Mouse (Mus musculus) midbrain, embryonic 11.5 days (tissue): ENCODE results near the gene Tmcc3. TPM values are rescaled to one million over a fixed set of nuclear protein-coding genes. Genes with fewer than 3 reads are reported as not detected.

Experiments
- ATAC-seq: fragments of 200-750 bp; cut with Nextera tagmentation; 2 replicates; pipeline ENCODE4 v1.8.0; 2017; ENCODE audit warnings: moderate TSS enrichment, moderate library complexity; ENCODE audit not compliant: low FRiP score
- DNase-seq: peaks from one replicate; pipeline ENCODE4 v3.0.0; 2015; ENCODE audit warnings: low spot score; ENCODE audit errors: missing footprints
- H3K27ac ChIP-seq: fragments of 300-500 bp; sonication (generic); 2 replicates; pipeline ENCODE4 v1.5.1; 2014; ENCODE audit warnings: low read depth, low read length
- H3K27me3 ChIP-seq: fragments of 300-500 bp; sonication (generic); 2 replicates; pipeline ENCODE4 v1.6.1; 2014; ENCODE audit warnings: mild to moderate bottlenecking, low read length, moderate library complexity, mixed read lengths; ENCODE audit not compliant: control insufficient read depth, insufficient read depth
- H3K36me3 ChIP-seq: fragments of 300-500 bp; sonication (generic); 2 replicates; pipeline ENCODE4 v1.6.1; 2014; ENCODE audit warnings: mild to moderate bottlenecking, low read length, moderate library complexity, mixed read lengths; ENCODE audit not compliant: control insufficient read depth, insufficient read depth
- H3K4me1 ChIP-seq: fragments of 300-500 bp; sonication (generic); 2 replicates; pipeline ENCODE4 v1.6.1; 2014; ENCODE audit warnings: low read length; ENCODE audit not compliant: control insufficient read depth, insufficient read depth
- H3K4me2 ChIP-seq: fragments of 300-500 bp; sonication (generic); 2 replicates; pipeline ENCODE4 v1.6.1; 2014; ENCODE audit warnings: mild to moderate bottlenecking, moderate library complexity
- H3K4me3 ChIP-seq: fragments of 300-500 bp; sonication (generic); 2 replicates; pipeline ENCODE4 v1.5.1; 2014; ENCODE audit warnings: low read depth, low read length
- H3K9ac ChIP-seq: fragments of 300-500 bp; sonication (generic); 2 replicates; pipeline ENCODE4 v1.6.1; 2014; ENCODE audit warnings: low read length
- H3K9me3 ChIP-seq: fragments of 300-500 bp; sonication (generic); 2 replicates; pipeline ENCODE4 v1.6.1; 2016; ENCODE audit warnings: low read length; ENCODE audit not compliant: control insufficient read depth
- WGBS: fragments of 180-500 bp; shearing (Covaris S2); extraction: QIAGEN DNeasy Blood & Tissue Kit; methylation state at CpG from one replicate; pipeline ENCODE4 v1.1.7; 2014; 5-methylcytosine and 5-hydroxymethylcytosine counted together
- polyA plus RNA-seq: library from polyadenylated mRNA; unstranded; fragments of >200 nt; fragmentation: Nextera tagmentation; extraction: Ambion mirVana; gene quantifications from 2 replicates; pipeline ENCODE4 v1.2.1, GENCODE M21; 2014

Gene Tmcc3
- polyA plus RNA-seq, 1 experiment from 2014 or later: 3.2 TPM

DNA sequence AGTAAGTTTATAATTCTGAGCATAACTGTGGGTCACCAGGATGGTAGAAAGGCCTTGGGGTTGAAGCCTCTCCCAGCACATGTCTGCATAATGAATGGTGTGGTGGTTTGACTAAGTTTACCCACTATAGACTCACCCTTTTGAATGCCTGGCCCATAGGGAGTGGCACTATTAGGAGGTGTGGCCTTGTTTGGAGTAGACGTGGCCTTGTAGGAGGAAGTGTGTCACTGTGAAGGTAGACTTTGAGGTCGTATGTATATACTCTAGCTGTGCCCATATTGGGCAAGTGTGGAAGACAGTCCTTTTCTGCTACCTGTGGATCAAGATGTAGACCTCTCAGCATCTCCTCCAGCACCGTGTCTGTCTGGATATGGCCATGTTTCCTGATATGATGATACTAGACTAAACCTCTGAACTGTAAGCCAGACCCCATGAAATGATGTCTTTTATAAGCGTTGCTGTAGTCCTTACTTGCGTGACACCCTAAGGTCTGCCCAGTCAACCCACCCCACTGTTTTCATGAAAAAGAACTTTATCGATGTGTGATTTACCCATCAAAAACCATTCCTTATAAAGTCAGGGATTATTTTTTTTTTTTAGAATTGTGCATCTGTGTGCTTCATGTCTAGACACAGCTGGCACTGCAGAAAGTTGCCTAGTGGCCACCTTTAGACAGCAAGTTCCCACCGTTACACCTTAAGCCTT is 40.6 kb downstream of the Tmcc3 start:
- 95% methylated on average over 7 of the region's 7 CpGs for WGBS
- no peaks in the 10 kb centered on the region for H3K9me3 ChIP-seq
- H3K4me2 ChIP-seq: no peak overlapping the region
- H3K9ac ChIP-seq: no peak overlapping the region
- no peak overlapping the region for H3K4me3 ChIP-seq
- no peak for ATAC-seq
- H3K27ac ChIP-seq: no peak overlapping the region
- no peaks in the 10 kb centered on the region for H3K4me1 ChIP-seq
- DNase-seq: no peak
- no peaks in the 10 kb centered on the region for H3K27me3 ChIP-seq
- H3K36me3 ChIP-seq: no peaks in the 10 kb centered on the region

DNA sequence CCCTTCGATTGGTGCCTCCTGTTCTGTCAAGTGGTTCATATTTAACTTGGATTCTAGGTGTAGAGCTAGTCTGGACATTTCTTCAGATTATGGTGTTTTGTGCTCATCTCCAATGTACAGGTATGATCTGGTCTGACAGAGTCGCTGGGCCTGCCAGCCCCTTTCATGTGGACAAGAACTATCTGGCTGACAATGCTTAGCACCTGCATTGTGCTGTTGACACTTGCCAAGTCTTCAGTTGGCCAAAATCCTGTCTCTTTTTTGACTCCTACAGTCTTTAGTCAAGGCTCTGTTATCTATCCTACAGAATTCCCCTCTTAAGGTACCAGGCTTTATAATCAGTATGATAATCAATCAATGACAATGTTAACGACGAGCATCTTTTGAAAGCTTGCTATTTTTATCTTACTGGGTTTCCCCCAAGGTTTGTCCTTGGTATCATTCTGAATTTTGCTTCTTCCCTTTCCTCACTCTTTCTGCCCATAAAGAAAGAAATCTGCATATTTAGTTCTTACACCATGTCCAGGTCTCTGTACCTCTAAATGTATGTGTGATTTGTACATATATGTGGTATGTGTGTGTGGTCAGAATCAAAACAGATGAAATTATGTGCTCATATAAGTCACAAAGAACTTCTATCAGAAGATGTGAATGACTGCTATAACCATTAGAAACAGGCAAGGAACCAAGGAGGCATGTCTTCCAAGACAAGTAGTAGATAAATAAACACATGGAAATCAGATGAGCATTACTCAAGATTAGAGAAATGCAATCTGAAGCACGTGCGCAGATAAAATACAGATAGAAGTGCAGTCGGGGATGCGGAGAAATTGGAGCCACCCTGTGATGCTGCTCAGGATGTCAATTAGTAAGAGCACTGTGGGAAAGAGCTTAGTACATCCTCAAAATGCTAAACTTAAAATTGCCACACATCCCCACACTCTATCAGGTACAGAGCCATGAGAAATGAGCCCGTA is 41.4 kb downstream of the Tmcc3 start:
- Histone ChIP-seq H3K36me3 (no peaks in the 10 kb centered on the region), H3K27ac (no peak overlapping the region), H3K9ac (no peak overlapping the region), H3K4me1 (no peaks in the 10 kb centered on the region), H3K4me2 (no peak overlapping the region), H3K27me3 (no peaks in the 10 kb centered on the region), H3K4me3 (no peak overlapping the region), H3K9me3 (no peaks in the 10 kb centered on the region)
- 93% methylated on average over 9 of the region's 9 CpGs for WGBS
- DNase-seq (no peak), ATAC-seq (no peak)

DNA sequence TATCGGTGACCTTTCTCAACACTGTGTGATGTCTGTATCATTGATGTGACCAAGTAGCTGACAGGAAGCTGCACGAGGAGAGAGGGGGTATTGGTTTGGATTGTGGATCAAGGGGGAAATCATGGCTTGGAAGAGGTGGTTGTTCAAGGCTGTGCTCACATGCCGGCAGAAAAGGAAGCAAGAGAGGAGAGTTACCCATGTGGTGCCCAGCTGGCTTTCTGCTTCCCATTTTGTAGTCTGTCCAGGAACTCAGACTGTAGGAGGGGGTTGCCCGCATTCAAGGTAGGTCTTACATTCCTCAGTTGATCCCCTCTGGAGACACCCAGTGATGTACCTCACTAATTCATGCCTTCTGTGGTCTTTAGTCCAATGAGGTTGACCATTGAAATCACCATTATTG is 42.3 kb downstream of the Tmcc3 start:
- no peaks in the 10 kb centered on the region for H3K4me1 ChIP-seq
- ATAC-seq: no peak

DNA sequence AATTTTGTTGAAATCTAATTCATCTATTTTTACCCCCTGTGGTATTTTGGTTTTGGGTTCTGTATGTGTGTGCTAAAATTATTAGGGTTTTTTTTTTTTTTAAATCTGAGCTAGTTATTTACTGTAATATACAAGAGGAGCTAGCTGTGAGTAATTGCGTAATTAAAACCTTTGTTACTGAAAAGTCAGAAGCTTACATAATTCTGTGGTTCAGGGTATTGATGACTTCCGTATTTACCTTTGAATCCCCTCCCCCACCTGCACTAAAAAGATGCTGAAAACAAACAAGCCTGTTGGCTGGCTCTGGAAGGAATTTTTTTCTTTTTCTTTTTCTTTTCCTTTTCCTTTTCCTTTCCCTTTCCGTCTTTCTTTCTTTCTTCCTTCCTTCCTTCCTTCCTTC is 42.7 kb downstream of the Tmcc3 start:
- Histone ChIP-seq H3K36me3 (no peaks in the 10 kb centered on the region), H3K27me3 (no peaks in the 10 kb centered on the region), H3K27ac (no peak overlapping the region), H3K9ac (no peak overlapping the region), H3K4me3 (no peak overlapping the region), H3K4me2 (no peak overlapping the region), H3K9me3 (no peaks in the 10 kb centered on the region), H3K4me1 (no peaks in the 10 kb centered on the region)
- ATAC-seq: no peak
- no peak for DNase-seq
- 83% methylated on average over 3 of the region's 3 CpGs for WGBS

More for the DNA sequence above, 42.3 kb downstream of the Tmcc3 start:
- DNase-seq: peak; percentile 69
- no peaks in the 10 kb centered on the region for H3K27me3 ChIP-seq
- H3K9me3 ChIP-seq: no peaks in the 10 kb centered on the region
- H3K4me2 ChIP-seq: no peak overlapping the region
- H3K9ac ChIP-seq: no peak overlapping the region
- no peak overlapping the region for H3K27ac ChIP-seq
- no peak overlapping the region for H3K4me3 ChIP-seq
- WGBS: 78% methylated on average over 4 of the region's 4 CpGs
- H3K36me3 ChIP-seq: no peaks in the 10 kb centered on the region

DNA sequence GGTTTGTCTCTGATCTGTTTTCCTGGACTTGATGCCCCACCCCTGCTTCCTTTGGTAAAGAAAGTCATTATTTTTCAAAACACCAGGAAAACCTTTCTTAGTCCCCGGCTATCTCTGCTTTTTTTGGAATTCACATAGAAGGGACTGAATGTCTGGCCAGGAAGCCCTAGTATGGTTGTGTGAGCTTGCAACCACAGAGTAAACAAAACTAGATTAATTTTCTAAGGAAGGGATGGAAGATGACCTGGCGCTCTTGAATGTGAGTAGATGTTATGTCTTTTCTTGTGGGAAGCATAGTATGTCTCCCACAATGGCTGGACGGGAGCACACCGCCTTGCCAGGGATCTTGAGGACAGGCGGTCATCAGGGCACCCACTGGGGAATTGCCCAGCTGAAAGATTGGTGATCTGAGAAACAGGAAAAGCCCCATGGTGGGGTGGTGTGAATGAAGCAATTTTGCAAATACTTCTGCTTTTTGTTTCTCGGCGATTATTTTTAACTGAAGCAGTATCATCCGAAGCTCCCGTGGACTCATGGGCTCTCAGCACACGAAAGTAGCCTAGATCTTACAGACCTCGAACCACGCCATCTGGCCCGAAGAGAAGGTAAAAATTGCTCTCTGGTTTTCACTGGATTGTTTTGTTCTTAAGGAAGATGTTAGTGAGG is 44.9 kb downstream of the Tmcc3 start:
- 93% methylated on average over 13 of the region's 13 CpGs for WGBS
- DNase-seq (no peak), ATAC-seq (no peak)
- no peaks in the 10 kb centered on the region for H3K9me3 ChIP-seq
- H3K36me3 ChIP-seq: no peaks in the 10 kb centered on the region
- no peak overlapping the region for H3K27ac ChIP-seq
- H3K4me1 ChIP-seq: no peaks in the 10 kb centered on the region
- no peak overlapping the region for H3K4me3 ChIP-seq
- H3K9ac ChIP-seq: no peak overlapping the region
- H3K27me3 ChIP-seq: no peaks in the 10 kb centered on the region
- H3K4me2 ChIP-seq: no peak overlapping the region

DNA sequence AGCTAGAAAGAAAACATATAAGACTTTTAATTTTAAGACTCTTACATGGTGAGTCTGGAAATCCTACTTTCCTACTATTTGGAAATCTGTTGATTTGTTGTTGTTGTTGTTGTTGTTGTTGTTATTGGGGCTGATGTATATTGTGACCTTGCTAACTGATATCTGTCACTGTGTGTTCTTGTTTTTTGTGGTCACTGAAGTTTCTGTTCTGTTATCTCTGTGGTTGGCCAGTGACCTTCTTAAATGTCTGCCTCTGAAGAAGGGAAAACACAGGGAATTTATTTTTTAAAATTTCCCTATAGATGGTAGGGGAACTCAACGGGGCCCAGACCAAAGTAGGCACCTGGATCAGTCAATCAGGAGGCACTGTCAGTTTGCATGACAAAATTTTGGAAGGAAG is 48.9 kb downstream of the Tmcc3 start:
- H3K4me2 ChIP-seq: no peak overlapping the region
- no peaks in the 10 kb centered on the region for H3K4me1 ChIP-seq
- 56% methylated on average over 1 of the region's 1 CpGs for WGBS
- no peak for DNase-seq
- no peak overlapping the region for H3K9ac ChIP-seq
- H3K27me3 ChIP-seq: no peaks in the 10 kb centered on the region
- H3K36me3 ChIP-seq: no peaks in the 10 kb centered on the region
- ATAC-seq: no peak
- no peak overlapping the region for H3K4me3 ChIP-seq
- no peak overlapping the region for H3K27ac ChIP-seq
- no peaks in the 10 kb centered on the region for H3K9me3 ChIP-seq

DNA sequence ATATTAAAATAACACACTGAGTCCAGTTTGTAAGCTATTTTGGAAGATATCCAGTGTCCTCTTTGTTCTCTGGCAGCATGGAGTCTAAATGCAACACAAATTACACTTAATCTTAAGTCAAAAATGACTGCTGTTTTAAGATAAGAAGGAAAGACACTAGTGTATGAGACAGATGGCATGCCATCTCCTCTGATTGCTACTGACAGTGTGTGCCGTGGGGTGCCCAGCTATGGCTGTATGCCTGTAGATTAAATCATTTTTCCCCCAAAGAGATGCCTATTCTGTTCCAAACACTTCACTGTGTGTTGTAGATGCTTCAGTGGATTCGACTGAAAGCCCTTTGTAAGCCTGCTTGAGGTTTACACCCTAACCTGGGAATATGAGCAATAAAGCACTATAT is 59.5 kb downstream of the Tmcc3 start:
- H3K4me2 ChIP-seq: no peak overlapping the region
- no peaks in the 10 kb centered on the region for H3K9me3 ChIP-seq
- no peaks in the 10 kb centered on the region for H3K36me3 ChIP-seq
- 80% methylated on average over 2 of the region's 2 CpGs for WGBS
- no peak overlapping the region for H3K27ac ChIP-seq
- H3K4me1 ChIP-seq: no peaks in the 10 kb centered on the region
- ATAC-seq: no peak
- H3K9ac ChIP-seq: no peak overlapping the region
- no peak for DNase-seq
- H3K4me3 ChIP-seq: no peak overlapping the region
- H3K27me3 ChIP-seq: no peaks in the 10 kb centered on the region

DNA sequence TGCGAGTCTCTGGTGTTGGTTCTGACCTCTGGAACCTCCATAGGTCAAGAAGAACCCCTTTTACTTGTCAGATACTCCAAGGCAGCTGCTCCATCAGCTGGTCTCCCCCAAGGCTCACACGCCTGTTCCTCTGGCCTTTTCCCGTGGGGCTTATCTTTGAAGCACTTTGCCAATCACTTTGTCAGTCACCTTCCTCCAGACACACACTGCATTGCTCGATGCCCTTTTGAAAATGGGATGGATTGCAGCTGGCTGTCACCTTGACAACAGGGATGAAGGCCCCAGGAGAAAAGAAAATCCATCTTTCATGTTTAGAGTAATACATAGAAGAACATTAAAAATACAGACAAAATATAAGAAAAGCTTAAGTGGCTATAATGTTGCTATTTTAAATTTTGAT is 65.2 kb downstream of the Tmcc3 start:
- 0 out of 2 replicates have a peak, but pooled peaks have one; percentile 33 for ATAC-seq

DNA sequence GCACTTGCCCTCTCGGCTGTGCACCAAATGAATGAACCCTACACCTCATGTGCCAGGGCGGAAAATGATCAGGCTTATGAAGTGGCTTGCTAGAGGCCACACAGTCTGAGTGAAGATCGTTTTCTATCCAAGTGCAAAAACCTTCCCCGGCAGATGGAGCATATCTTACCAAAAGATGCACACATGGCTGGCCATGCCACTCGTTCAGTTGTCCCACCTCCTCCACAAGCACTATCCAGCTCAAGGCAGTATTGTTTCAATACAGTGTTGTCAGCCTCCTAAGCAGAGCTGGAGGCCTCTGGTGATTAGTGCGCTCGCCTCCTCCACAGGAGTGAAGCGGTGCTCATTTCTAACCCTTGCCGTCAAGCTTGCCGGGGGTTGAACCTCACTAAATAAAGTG is 66.1 kb downstream of the Tmcc3 start:
- H3K4me3 ChIP-seq: no peak overlapping the region
- H3K27me3 ChIP-seq: no peaks in the 10 kb centered on the region
- no peak overlapping the region for H3K9ac ChIP-seq
- no peak overlapping the region for H3K4me2 ChIP-seq
- no peaks in the 10 kb centered on the region for H3K9me3 ChIP-seq
- DNase-seq: no peak
- WGBS: 79% methylated on average over 10 of the region's 10 CpGs
- no peaks in the 10 kb centered on the region for H3K36me3 ChIP-seq
- no peak for ATAC-seq
- H3K4me1 ChIP-seq: no peaks in the 10 kb centered on the region
- no peak overlapping the region for H3K27ac ChIP-seq

More for the DNA sequence above, 65.2 kb downstream of the Tmcc3 start:
- no peaks in the 10 kb centered on the region for H3K27me3 ChIP-seq
- no peak overlapping the region for H3K27ac ChIP-seq
- 60% methylated on average over 4 of the region's 4 CpGs for WGBS
- H3K4me3 ChIP-seq: no peak overlapping the region
- no peak overlapping the region for H3K9ac ChIP-seq
- H3K36me3 ChIP-seq: no peaks in the 10 kb centered on the region
- no peaks in the 10 kb centered on the region for H3K4me1 ChIP-seq
- no peak overlapping the region for H3K4me2 ChIP-seq
- H3K9me3 ChIP-seq: no peaks in the 10 kb centered on the region
- no peak for DNase-seq
